Mouse (Mus musculus): ENCODE measurements at regions not wholly inside any gene's neighbourhood (a gene's known extent, or its start where the extent isn't known, plus 50 kb on each side); places are given as distances from the start of the nearest gene placed in this dataset.
"Not testable (repeated sequence)": the region's sequence is repeated elsewhere in the genome, so short reads cannot be mapped to it uniquely, and the experiment has no call there.

DNA sequence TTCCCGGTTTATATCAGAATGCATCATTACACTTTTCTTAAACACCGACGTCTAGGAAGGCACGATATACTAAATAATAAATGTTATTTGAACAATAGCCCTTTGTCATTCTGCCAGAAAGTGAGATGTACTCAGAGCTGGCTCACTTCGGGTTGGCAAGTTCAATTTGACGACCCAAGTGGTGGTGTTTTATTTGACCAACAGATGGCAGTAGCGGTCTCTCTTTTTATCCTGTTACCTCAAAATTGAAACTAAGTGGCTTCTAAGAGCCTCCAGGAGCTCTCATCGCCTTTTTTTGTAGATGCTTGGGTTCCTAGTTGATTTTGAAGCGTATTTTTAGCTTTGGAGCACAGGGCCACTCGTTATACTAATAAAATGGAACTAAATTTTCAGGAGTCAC lies 66.7 kb upstream of the Chmp2b start:
- DNase-seq, result peak; percentile 43

DNA sequence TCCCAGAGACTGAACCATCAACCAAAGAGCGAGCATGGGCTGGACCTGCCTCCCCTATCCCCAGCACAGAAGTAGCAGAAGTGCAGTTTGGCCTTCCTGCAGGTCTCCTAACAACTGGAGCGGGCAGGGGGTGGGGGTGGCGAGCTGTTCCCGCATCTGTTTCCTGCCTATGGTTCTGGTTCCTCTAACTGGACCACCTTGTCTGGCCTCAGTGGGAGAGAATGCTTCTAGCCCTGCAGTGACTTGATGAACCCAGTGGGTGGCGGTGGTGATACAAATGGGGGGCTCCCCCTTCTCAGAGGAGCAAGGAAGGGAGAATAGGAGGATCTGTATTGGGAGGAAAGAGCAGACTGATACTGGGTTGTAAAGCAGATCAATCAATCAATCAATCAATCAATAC lies 69.2 kb upstream of the Chmp2b start:
- no peak for DNase-seq

DNA sequence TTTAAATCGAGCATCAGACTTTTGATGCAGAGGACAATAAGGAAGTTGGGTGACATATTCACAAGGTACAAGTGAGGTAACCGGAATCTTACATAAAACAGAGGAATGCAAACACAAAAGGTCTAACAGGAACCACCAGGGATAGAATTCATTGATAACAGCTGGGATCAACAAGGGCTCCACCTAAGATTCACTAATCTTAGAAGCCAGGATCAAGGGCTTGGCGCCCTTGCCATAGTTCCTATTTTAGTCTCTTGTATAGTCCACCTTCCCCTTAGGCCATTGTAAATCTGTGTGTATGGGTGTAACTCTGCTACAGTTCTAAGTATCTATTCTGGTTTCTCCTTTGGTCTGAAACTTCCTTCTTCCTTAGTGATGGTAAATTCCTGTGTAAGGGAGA lies 84.2 kb upstream of the Chmp2b start:
- DNase-seq, result not testable (repeated sequence)

DNA sequence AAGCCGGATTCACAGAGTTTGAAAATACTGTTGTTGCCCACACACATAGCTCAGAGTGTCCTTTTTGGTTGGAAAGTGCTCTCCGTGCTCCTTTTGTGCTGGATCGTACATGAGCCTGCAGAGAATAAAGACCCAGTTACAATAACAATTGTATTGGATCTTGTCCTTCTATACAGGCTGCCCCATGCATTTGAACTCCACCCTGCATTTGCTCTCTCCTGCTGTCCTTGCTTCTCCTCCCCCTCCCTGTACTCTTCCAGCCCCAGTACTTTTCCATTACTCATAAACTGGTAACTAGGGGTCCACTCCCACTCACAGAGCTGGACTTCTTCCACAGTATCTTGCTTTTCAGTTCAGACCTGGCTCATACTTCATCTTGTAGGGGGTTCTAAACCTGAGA lies 86.5 kb upstream of the Chmp2b start:
- DNase-seq, result no peak

DNA sequence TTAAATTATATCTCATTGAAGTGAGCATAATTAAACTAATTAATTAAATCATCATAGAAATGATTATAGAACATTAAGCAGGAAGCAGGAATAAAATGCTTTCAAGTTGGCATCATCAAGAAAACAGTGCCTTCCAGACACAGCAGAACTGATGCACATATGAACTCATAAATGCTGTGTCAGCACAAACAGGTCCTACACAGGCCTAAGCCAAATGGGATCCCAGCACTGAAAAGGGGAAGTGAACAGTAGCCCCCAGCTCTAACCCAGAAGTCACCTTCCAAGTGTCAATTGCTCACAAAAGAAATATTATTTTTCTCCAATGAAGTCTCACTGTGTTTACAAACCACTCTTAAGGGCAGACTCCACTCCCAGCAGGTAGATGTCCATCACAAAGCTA lies 93.0 kb upstream of the Chmp2b start:
- DNase-seq, result no peak

DNA sequence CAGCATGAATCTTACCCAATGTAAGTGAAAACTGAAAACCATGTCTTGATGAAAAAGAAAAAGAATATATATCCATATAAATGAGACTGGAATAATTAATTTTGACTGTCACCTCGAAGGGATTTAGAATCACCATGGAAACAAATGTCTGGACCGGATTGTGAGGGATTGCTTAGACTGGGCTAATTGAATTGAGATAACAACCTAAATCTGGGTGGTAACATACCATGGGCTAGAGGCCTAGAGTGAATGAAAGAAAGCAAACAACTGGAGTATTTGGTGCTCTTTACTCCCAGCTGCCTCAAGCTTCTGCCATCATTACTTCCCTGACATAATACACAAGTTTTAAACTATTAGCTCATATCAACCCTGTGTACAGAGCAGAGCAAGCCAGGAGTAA lies 95.3 kb upstream of the Chmp2b start:
- DNase-seq, result no peak

DNA sequence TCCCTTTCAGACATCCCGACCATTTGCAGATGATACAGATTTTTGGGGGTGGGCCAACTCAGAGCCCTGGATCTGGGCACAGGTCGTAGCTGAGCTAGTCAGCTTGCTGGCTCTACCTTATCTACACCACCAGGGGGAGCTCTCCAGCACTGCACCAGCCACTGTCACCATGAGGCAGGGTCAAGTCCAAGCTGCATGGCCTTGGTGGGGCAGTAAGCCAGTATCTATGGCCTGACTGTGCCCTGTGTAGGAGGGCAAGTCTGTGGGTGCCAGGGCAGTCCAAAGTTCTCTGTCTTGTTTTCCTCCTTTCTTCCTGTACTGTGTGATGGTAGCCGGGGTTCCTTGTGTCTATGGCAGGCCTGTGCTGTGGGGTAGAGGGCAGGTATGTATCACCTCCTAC lies 102.3 kb upstream of the Chmp2b start:
- no peak for DNase-seq

DNA sequence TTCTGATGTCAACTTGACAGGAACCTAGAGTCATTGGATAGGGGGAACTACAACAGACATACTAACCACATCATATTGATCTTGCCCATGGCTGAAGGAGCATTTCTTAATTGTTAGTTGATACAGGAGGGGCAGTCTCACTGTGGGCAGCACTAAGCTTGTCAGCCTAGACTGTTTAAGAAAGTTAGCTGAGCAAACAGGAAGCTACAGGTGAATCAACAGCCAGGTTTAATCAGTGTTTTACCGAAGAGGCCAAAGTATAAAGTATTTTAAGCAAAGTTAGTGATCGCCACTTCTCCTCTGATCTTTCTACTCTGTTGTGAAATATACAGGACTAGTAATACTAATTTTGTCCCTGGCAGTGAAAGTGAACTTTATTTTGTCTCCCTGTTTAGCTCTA lies 109.6 kb upstream of the Chmp2b start:
- no peak for DNase-seq

DNA sequence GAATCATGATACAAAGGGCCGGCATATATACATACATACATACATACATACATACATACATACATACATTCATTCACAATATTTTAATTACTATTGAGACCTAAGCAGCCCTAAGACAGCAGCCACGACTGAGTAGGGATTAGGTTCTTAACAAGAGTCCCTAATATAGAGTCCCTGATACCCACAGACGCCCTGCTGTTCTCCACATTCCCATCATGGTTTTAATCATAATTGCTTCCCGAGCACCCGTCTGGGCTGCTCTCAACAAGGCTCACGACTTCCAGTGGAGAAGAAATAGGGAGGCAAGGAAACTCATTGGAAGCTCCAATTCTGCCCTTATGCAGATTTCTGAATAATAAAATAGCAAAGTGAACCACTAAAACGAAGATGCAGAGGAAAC lies 120.6 kb upstream of the Chmp2b start:
- no peak for DNase-seq

DNA sequence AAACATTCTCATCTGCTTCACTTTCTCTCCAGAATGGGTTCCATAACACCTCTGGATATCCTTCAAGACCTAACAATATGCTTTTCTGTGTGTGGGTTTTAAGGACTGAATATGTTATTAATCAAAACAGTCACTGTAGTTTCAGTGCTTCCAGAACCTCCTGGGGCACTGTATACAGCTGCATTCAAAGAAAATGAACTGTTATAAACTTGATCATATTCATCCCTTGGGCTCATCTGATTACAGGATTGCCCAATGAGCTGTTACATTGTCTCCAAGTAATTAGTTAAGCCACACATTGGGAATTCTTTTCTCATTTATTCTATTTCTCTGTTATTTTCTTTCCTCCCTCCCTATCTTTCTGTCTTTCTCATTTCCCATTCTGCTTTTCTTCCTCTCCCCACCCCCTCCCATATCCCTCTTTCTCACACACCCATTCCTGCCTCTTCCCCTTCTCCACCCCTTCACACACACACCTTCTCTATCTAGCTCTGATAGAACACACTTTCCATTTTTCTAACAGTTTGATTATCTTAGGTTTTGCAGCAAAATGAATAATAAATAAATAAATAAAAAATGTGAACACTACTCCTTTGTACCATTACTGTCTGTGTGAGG lies 121.3 kb upstream of the Chmp2b start:
- no peak for DNase-seq

DNA sequence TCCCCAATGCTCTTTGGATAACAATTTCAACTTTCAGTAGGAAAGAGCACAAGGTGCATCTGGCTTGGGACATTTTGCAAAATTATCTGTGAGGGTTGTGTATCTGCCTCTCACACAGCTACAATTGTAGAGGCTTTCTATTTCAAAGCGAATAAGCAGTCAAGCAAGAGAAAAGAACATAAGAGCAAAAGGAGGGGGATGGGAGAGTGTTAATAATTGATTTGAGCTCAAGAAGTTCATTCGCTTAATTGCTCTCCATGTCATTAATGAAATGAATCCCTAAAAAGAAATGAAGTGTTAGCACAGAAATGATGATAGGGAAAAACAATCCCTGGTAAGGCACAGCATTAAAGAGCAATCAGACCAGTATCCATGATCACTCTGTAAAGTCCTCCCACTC lies 121.4 kb upstream of the Vgll3 start:
- DNase-seq, result no peak

DNA sequence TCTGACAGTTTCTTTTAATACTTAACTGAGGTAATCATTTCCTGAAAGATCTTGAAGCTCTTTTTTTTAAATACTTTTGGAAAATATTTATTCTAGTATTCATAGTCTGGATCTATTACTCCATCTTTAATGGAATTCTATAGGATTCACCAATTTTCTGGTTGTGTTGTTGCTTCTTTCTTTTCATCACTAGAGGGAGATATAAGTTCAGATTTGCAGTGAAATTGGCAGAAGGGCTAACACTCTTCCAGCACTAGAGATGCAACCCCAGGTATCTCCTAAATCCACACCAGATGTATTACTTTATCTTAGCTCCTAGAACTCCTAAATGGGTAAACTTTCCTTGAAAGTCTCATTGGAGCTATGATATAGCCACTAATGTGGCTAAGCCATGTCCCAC lies 99.4 kb upstream of the Vgll3 start:
- DNase-seq, result no peak

DNA sequence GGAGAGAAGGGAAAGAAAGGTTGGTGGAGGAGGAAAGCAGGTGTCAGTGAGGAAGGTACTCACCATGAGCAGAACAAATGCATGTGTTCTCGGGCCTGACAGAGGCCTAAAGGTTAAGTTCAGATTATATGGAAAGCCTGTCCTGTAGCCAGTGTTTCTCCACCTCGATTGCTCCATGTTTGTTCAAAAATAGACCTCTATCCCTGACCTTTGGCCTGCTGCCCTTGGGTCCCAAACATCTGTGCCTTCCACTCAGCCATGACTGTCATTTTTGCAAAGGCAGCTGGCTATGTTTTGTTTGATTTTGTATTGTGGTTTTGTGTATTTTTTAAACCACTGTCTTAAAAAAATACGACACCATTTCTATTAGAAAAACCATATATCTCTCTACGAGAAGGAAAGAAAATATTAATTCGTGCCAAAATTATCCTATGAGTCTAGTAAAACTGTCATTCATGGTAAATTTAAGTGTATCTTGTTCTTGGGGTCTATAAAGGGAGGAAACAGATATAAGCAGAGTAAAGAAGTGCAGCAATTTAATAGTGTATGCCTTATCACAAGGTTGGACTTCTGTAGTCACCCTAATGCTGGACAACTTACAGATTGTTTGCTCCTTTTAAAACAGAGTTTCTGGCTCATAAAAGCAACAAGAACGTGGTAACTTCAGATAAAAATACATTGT lies 96.1 kb upstream of the Vgll3 start:
- no peak for DNase-seq

DNA sequence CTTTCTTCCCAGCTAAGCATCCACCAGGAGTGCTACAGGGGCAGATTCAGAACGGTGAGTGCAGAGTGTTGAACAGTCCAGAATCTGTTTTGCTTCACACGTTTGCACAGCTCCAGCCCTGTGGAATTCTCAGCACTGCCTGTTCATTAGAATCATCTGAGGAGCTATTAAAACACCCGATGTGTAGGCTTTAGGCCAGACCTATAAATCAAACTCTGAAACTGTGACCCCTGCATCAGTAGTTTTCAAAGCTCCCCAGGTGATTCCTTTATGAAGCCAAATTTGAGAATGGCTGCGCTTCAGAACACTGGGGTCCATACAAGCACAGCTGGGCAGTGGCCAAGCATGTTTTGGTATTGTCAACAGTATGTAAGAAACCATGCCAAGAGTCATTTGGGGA lies 94.1 kb upstream of the Vgll3 start:
- no peak for DNase-seq

DNA sequence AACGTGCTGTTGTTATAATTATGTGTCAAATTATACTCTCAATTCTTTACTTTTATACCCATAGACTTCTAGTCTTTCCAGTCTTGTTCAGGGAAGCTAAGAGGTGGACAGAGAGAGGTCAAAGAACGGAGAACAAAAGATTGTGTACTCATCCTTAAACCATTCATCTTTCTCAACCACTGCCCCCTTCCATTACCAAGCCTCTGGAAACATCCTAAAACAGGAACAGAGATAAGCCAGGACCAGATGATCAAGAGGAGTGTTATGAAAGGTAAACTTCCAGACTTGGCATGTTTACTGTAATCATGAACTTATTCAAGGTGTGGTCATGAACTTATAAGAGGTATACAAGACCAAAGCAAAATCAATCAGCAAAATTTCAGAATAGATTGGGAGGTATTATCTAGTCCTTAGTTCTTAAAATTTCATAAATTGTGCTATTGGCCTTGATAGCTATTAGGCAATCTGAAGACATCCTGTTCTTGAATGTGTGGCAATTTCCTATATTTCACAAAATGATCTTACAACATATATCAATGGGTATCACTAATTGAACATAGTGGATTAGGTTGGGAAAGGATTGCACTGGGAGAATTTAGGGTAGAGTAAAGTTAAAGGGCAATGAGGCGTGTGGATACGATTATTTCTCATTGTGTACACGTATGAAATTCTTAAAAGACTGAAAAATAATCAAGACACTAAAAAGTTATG lies 89.3 kb upstream of the Vgll3 start:
- DNase-seq, result no peak

DNA sequence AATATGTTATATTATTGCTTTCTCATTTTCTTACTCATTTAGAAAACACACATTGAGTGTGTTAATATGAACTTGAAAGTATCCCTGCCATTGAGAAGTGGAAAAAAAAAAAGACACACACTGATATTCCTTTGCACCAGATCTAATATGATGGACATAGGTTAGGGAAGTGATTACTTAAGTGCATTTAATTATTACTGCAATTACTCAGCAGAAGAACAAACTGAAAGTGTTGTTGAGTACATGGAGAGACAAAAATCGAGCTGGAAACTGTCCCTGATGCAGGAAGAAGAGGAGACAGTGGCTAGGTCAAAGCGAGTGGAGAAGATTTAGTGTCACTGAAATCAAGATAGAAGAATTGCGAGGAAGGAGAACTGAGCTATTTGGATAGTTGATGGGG lies 88.8 kb upstream of the Vgll3 start:
- no peak for DNase-seq

DNA sequence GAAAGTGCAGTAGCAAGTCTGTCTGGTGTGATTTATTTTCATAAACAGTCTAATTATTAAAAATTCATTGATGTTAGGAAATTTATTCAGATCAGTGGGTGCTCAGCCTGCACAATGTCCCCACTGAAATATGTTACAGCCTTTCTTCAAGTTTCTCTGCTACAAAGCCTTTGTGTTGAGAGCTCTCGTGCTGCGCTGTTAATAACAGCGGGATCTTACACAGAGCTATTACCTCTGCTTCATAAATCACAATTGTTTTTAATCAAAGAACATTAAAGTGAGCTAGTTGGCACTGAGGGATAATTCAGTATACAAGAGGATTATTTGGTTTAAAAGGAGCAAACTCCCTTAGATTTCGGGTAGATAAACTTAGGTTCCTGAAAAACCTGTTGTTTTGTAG lies 85.7 kb upstream of the Vgll3 start:
- no peak for DNase-seq

DNA sequence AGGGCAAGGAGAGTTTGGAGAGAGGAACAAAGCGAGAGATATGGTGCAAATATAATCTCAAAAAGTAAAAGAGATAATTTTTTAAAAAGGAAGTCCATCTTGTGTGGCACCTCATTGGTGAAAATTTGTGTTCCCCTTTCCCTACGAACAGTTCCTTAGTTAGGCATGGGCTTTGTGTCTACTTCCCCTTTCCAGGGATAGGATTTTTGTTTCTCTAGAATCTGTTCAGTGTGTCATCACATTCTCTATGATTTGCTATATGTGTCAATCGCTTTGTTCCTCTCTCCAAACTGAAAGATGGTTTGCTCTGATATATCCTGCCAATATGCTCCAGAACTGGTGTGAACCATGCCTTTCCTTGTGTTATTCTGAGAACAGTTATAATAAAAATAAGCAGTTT lies 75.4 kb upstream of the Vgll3 start:
- DNase-seq, result no peak

DNA sequence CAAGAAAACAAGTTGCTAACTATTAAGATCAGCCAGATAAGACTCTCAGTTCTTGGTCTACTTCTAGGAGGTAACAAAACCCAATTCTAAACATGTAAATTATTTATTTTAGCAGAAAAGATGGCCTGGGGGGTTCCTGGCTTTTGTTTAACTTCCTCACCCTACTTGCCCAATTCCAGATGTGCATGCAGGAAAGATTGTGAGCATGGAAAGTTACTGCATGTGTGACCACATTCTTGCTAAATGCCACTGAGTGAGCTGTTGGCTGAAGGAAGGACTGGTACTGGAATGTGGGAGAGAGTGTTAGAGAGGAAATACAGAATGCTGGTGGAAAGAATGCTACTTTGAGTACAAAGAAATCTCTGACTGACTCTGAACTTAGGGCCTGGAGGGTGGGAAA lies 72.1 kb upstream of the Vgll3 start:
- DNase-seq, result no peak

DNA sequence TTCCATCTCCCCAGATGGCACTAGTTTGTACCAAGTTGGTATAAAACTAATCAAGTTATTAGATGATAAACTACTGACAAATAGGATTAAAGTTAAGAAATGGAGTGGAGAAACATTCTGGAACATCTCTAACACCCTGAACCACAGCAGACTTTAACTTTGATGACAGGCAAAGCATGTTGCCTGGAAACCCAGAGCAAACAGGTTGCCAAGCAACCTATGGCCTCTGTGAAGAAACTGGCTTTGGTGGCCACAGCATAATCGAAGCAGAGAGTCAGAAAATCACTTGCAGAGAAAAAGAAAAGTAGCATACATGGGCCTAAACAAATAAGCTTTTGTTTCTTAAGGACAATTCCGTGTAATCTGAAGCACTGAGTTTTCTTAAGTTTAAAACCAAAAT lies 59.4 kb upstream of the Vgll3 start:
- DNase-seq, result no peak

Data from right cerebral cortex, postnatal 25 days (tissue).